Mouse (Mus musculus) hindbrain, embryonic 12.5 days (tissue): Measurements from ENCODE around the gene Limch1. TPM values are rescaled to one million over a fixed set of nuclear protein-coding genes. Genes with fewer than 3 reads are reported as not detected.
A peak's percentile ranks its signal among the peaks of the same experiment; 100 is the strongest.

Source experiments
- ATAC-seq: fragments of 200-750 bp; cut with Nextera tagmentation; 2 replicates; pipeline ENCODE4 v1.8.0; 2017; ENCODE audit warnings: moderate TSS enrichment; ENCODE audit not compliant: low FRiP score
- H3K27ac ChIP-seq: fragments of 300-500 bp; sonication (generic); 2 replicates; pipeline ENCODE4 v1.5.1; 2016; ENCODE audit warnings: mild to moderate bottlenecking
- H3K27me3 ChIP-seq: fragments of 300-500 bp; sonication (generic); 2 replicates; pipeline ENCODE4 v1.6.1; 2016; ENCODE audit warnings: mild to moderate bottlenecking
- H3K36me3 ChIP-seq: fragments of 300-500 bp; sonication (generic); 2 replicates; pipeline ENCODE4 v1.6.1; 2016; ENCODE audit warnings: mild to moderate bottlenecking
- H3K4me1 ChIP-seq: fragments of 300-500 bp; sonication (generic); 2 replicates; pipeline ENCODE4 v1.6.1; 2016
- H3K4me2 ChIP-seq: fragments of 300-500 bp; sonication (generic); replicated peaks from 2 replicates; pipeline ENCODE4 v1.6.1; 2016; ENCODE audit warnings: mild to moderate bottlenecking
- H3K4me3 ChIP-seq: fragments of 300-500 bp; sonication (generic); 2 replicates; pipeline ENCODE4 v1.5.1; 2016; ENCODE audit warnings: mild to moderate bottlenecking
- H3K9ac ChIP-seq: fragments of 300-500 bp; sonication (generic); 2 replicates; pipeline ENCODE4 v1.6.1; 2016; ENCODE audit warnings: mild to moderate bottlenecking, moderate library complexity
- H3K9me3 ChIP-seq: fragments of 300-500 bp; sonication (generic); replicated peaks from 2 replicates; pipeline ENCODE4 v1.6.1; 2016; ENCODE audit warnings: mild to moderate bottlenecking
- WGBS: fragments of 180-500 bp; shearing (Covaris S2); methylation state at CpG from one replicate; pipeline ENCODE4 v1.1.7; 2016; 5-methylcytosine and 5-hydroxymethylcytosine counted together
- microRNA-seq: library from miRNA; unstranded; fragments of <30 nt; microRNA quantifications from one replicate; pipeline ENCODE4, GENCODE M21; 2017
- polyA plus RNA-seq: library from polyadenylated mRNA; unstranded; fragments of >200 nt; fragmentation: Nextera tagmentation; extraction: Ambion mirVana; gene quantifications from 2 replicates; pipeline ENCODE4 v1.2.1, GENCODE M21; 2016

The Limch1 gene
- polyA plus RNA-seq, 1 experiment from 2014 or later, result 64.9 TPM

GRCm38 (mm10) chr5:67098733-67099323, 353.2 kb downstream of the Limch1 start, which contains the start of gene Phox2b:
Gene Phox2b, minus strand, starts transcription at chr5:67099301.
- Histone ChIP-seq H3K4me3 (peak within 1 kb of the TSS; percentile 26), H3K9ac (0 out of 2 replicates have a peak within 1 kb of the TSS, but pooled peaks have one; percentile 23), H3K27ac (peak within 1 kb of the TSS; percentile 75), H3K27me3 (peaks cover 91% of the 10 kb centered on the region), H3K4me1 (peaks cover 8% of the 10 kb centered on the region), H3K4me2 (no peak within 1 kb of the TSS), H3K9me3 (no peaks in the 10 kb centered on the region), H3K36me3 (no peaks in the 10 kb centered on the region)
- WGBS, result under 1% methylated on average over 16 of the region's 16 CpGs
- ATAC-seq, result peak; percentile 51

- no peak overlapping the region for H3K4me3 ChIP-seq
- H3K9me3 ChIP-seq, result no peaks in the 10 kb centered on the region
- no peak for ATAC-seq
- no peak overlapping the region for H3K9ac ChIP-seq
- H3K4me2 ChIP-seq, result no peak overlapping the region
- H3K36me3 ChIP-seq, result no peaks in the 10 kb centered on the region
- peaks cover 93% of the 10 kb centered on the region for H3K27me3 ChIP-seq
- WGBS, result under 1% methylated on average over 32 of the region's 32 CpGs
- H3K27ac ChIP-seq, result peak overlapping the region; percentile 41; the same call in 1 of the 2 replicates
- H3K4me1 ChIP-seq, result peaks cover 8% of the 10 kb centered on the region
These were observed 354.0 kb downstream of the Limch1 start for GRCm38 (mm10) chr5:67099393-67100271.

GRCm38 (mm10) chr5:67100564-67101394, 355.2 kb downstream of the Limch1 start:
- WGBS, result 1% methylated on average over 34 of the region's 34 CpGs
- H3K36me3 ChIP-seq, result no peaks in the 10 kb centered on the region
- peaks cover 92% of the 10 kb centered on the region for H3K27me3 ChIP-seq
- 0 out of 2 replicates have a peak overlapping the region, but pooled peaks have one; percentile 1 for H3K4me3 ChIP-seq
- no peaks in the 10 kb centered on the region for H3K9me3 ChIP-seq
- H3K4me1 ChIP-seq, result peaks cover 8% of the 10 kb centered on the region
- ATAC-seq, result no peak
- H3K4me2 ChIP-seq, result 0 out of 2 replicates have a peak overlapping the region, but pooled peaks have one; percentile 6
- peak overlapping the region; percentile 60 for H3K27ac ChIP-seq
- peak overlapping the region; percentile 23; the same call in 1 of the 2 replicates for H3K9ac ChIP-seq

- Histone ChIP-seq H3K27me3 (peaks cover 92% of the 10 kb centered on the region), H3K27ac (peak overlapping the region; percentile 57), H3K9me3 (no peaks in the 10 kb centered on the region; the same call in 1 of the 2 replicates), H3K9ac (no peak overlapping the region), H3K4me1 (peaks cover 3% of the 10 kb centered on the region; the same call in 1 of the 2 replicates), H3K36me3 (no peaks in the 10 kb centered on the region), H3K4me3 (no peak overlapping the region), H3K4me2 (peak overlapping the region; percentile 19; the same call in 1 of the 2 replicates)
- 0 out of 2 replicates have a peak, but pooled peaks have one; percentile 23 for ATAC-seq
- under 1% methylated on average over 9 of the region's 9 CpGs for WGBS
These were observed 355.8 kb downstream of the Limch1 start for GRCm38 (mm10) chr5:67101395-67101760.

GRCm38 (mm10) chr5:67101793-67102600, 356.4 kb downstream of the Limch1 start:
- H3K27me3 ChIP-seq, result peaks cover 93% of the 10 kb centered on the region
- peak overlapping the region; percentile 19; the same call in 1 of the 2 replicates for H3K4me2 ChIP-seq
- H3K4me3 ChIP-seq, result no peak overlapping the region
- no peaks in the 10 kb centered on the region; the same call in 1 of the 2 replicates for H3K9me3 ChIP-seq
- peak overlapping the region; percentile 31 for H3K27ac ChIP-seq
- H3K4me1 ChIP-seq, result no peaks in the 10 kb centered on the region
- H3K36me3 ChIP-seq, result no peaks in the 10 kb centered on the region
- no peak overlapping the region for H3K9ac ChIP-seq
- WGBS, result 2% methylated on average over 28 of the region's 28 CpGs
- ATAC-seq, result peak; percentile 79

- WGBS, result 2% methylated on average over 3 of the region's 3 CpGs
- H3K4me1 ChIP-seq, result no peaks in the 10 kb centered on the region
- H3K27ac ChIP-seq, result no peak overlapping the region
- no peak overlapping the region for H3K9ac ChIP-seq
- H3K27me3 ChIP-seq, result peaks cover 90% of the 10 kb centered on the region
- no peak for ATAC-seq
- H3K4me2 ChIP-seq, result no peak overlapping the region
- H3K36me3 ChIP-seq, result no peaks in the 10 kb centered on the region
- H3K4me3 ChIP-seq, result no peak overlapping the region
- no peaks in the 10 kb centered on the region; the same call in 1 of the 2 replicates for H3K9me3 ChIP-seq
These were observed 357.4 kb downstream of the Limch1 start for GRCm38 (mm10) chr5:67103016-67103415.

GRCm38 (mm10) chr5:67106261-67106660, 360.6 kb downstream of the Limch1 start:
- H3K27me3 ChIP-seq, result peaks cover 72% of the 10 kb centered on the region
- WGBS, result 88% methylated on average over 2 of the region's 2 CpGs

More at GRCm38 (mm10) chr5:67106261-67106660, 360.6 kb downstream of the Limch1 start:
- H3K4me2 ChIP-seq, result no peak overlapping the region
- no peaks in the 10 kb centered on the region for H3K4me1 ChIP-seq
- H3K36me3 ChIP-seq, result no peaks in the 10 kb centered on the region
- ATAC-seq, result no peak
- no peak overlapping the region for H3K27ac ChIP-seq
- H3K9me3 ChIP-seq, result no peaks in the 10 kb centered on the region; the same call in 1 of the 2 replicates
- no peak overlapping the region for H3K9ac ChIP-seq
- H3K4me3 ChIP-seq, result no peak overlapping the region

Small RNA genes lying within 50 kb of the gene (microRNA-seq; reads per million reads assigned to microRNA genes)
- not detected for gene Gm23841

Other genes with a start within 250 kb of the Limch1 start
- 82.4 and 99.6 TPM in 2 replicates for gene Apbb2, start 127.0 kb upstream of the Limch1 start, polyA plus RNA-seq
- 592 and 600 TPM in 2 replicates for gene Uchl1, start 69.7 kb upstream of the Limch1 start, polyA plus RNA-seq